ENCODE assay signal across 22 mouse cellular contexts in genomic region chr8:92921768-92922167, GRCm38 (mm10). TPM values are rescaled to one million over a fixed set of nuclear protein-coding genes. Genes with fewer than 3 reads are reported as not detected.
"Had no signal": no experiment of that assay in that cellular context is flagged by ENCODE, and none has a peak within 500 bp of the region (broad histone marks: within the 10 kb centered on the region; RNA-seq: fewer than 3 reads in every experiment).

No protein-coding gene starts in this region.

- H3K27me3 ChIP-seq: liver, embryonic 15.5 days; lung, embryonic 15.5 days; megakaryocyte, embryonic 14.5 days; midbrain, embryonic 13.5 days; midbrain, embryonic 15.5 days; neural tube, embryonic 13.5 days; neural tube, embryonic 15.5 days; stomach, embryonic 15.5 days had no signal

- H3K27ac ChIP-seq: liver, embryonic 15.5 days; lung, embryonic 15.5 days; macrophage; midbrain, embryonic 13.5 days; midbrain, embryonic 15.5 days; neural tube, embryonic 13.5 days; neural tube, embryonic 15.5 days; stomach, embryonic 15.5 days; stomach, postnatal 0 days had no signal

- H3K9ac ChIP-seq: liver, embryonic 15.5 days; liver, postnatal 0 days; lung, embryonic 15.5 days; midbrain, embryonic 13.5 days; midbrain, embryonic 15.5 days; neural tube, embryonic 13.5 days; neural tube, embryonic 15.5 days; stomach, embryonic 15.5 days had no signal

- ATAC-seq: liver, postnatal 0 days; lung, postnatal 0 days; midbrain, embryonic 13.5 days; midbrain, embryonic 15.5 days had no signal

- DNase-seq: liver, postnatal 0 days; lung, adult 2 months; lung, postnatal 14 days; lung, postnatal 36 days; right cerebral cortex, postnatal 14 days; thymus, adult 2 months; thymus, postnatal 25 days; thymus, postnatal 4 days had no signal

- H3K4me1 ChIP-seq: liver, embryonic 15.5 days; lung, embryonic 15.5 days; megakaryocyte, embryonic 14.5 days; midbrain, embryonic 13.5 days; midbrain, embryonic 15.5 days; neural tube, embryonic 13.5 days; neural tube, embryonic 15.5 days; stomach, embryonic 15.5 days had no signal

- H3K36me3 ChIP-seq: liver, embryonic 15.5 days; lung, embryonic 15.5 days; midbrain, embryonic 13.5 days; midbrain, embryonic 15.5 days; neural tube, embryonic 13.5 days; neural tube, embryonic 15.5 days; stomach, embryonic 15.5 days had no signal

- H3K4me2 ChIP-seq: liver, embryonic 15.5 days; lung, embryonic 15.5 days; midbrain, embryonic 11.5 days; midbrain, embryonic 13.5 days; midbrain, embryonic 15.5 days; neural tube, embryonic 13.5 days; neural tube, embryonic 15.5 days; stomach, embryonic 15.5 days had no signal

- H3K4me3 ChIP-seq: liver, embryonic 15.5 days; lung, embryonic 15.5 days; megakaryocyte, embryonic 14.5 days; midbrain, embryonic 13.5 days; midbrain, embryonic 15.5 days; myocyte; neural tube, embryonic 13.5 days; neural tube, embryonic 15.5 days; stomach, embryonic 15.5 days had no signal

- H3K9me3 ChIP-seq: liver, embryonic 15.5 days; lung, embryonic 15.5 days; midbrain, embryonic 13.5 days; midbrain, embryonic 15.5 days; neural tube, embryonic 13.5 days; neural tube, embryonic 15.5 days; stomach, embryonic 15.5 days had no signal

RNA-seq across cellular contexts. Expression of gene Capns2, which starts 20.6 kb away (rescaled TPM):
- polyA plus RNA-seq: liver, postnatal 0 days; lung, postnatal 0 days; macrophage had no signal

RNA-seq across cellular contexts. Expression of gene Slc6a2, which starts 38.1 kb away (rescaled TPM):
- polyA plus RNA-seq: liver, postnatal 0 days; macrophage; midbrain, embryonic 11.5 days; neural tube, embryonic 11.5 days had no signal
